Mouse (Mus musculus) heart, adult 8-10 months (tissue): ENCODE data around the gene Cyct. TPM values are rescaled to one million over a fixed set of nuclear protein-coding genes. Genes with fewer than 3 reads are reported as not detected.

Source experiments
- DNase-seq: peaks from one replicate; pipeline ENCODE4 v3.0.0; 2022; ENCODE audit warnings: low spot score
- total RNA-seq, 4 experiments: library from RNA; stranded (reverse); gene quantifications; 2 replicates each; pipeline ENCODE4 v1.2.4; 2022

The Cyct gene
- total RNA-seq: 1 to 10 TPM in 1 of 4 experiments, under 1 TPM in 3; 0.44 to 1.2 (median 0.56) TPM

DNA sequence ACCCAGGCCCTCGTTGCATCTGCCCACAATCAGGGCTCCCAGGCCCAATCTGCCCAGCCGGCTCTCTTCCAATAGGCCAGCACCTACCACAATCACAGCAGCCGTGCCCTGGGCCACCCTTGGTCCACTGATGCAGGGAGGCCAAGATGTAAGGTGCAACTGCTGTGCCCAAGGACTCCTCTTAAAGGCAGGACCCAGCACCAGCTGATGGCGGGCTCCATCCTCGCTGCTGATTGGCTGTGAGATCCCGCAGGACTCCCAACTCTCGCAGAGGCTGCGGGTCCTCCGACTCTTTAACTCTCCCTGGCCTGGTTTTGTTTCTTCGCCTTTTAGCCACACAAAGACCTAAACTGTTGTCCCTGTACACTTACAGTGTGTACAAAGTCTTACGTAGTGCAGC is at the start of gene Cyct:
TSS of gene Cyct (minus strand) at position 225 of the 400 bp plus-strand sequence.
- no peak for DNase-seq

DNA sequence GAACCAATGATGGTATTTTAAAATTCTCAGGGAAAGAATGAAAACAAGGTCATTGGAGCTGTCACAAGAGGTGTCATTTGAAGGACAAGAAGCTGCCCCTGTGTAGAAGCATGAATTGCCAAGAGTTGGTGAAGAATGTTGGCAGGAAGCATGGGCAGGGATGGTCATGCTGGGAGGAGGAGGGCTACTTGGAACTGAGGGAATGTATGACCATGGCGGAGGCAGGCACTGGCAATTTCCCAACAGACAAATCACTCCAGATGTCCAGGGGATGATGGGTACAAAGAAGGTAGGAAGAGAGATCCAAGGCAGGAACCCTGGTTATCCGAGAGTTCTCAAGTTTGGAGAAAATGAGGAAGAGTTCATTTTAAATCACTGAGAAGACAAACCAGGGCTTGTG is 49.7 kb upstream of the Cyct start:
- DNase-seq: no peak

DNA sequence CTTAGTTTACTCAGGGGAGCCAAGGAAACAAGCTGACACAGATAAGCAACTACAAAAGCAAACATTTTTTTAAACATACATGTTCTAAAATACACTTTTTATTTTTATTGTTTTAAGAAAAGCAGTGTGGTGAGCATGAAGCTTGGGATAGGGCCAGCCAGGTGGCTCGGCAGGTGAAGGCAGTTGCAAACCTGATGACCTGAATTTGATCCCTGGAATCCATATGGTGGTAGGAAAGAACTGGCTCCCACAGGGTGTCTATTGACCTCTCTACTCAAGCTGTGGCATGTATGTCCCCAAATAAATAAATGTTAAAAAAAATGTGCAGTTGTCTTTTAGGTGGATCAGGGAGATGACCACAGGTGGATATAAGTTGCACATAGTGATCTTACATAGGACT is 49.3 kb upstream of the Cyct start:
- no peak for DNase-seq

DNA sequence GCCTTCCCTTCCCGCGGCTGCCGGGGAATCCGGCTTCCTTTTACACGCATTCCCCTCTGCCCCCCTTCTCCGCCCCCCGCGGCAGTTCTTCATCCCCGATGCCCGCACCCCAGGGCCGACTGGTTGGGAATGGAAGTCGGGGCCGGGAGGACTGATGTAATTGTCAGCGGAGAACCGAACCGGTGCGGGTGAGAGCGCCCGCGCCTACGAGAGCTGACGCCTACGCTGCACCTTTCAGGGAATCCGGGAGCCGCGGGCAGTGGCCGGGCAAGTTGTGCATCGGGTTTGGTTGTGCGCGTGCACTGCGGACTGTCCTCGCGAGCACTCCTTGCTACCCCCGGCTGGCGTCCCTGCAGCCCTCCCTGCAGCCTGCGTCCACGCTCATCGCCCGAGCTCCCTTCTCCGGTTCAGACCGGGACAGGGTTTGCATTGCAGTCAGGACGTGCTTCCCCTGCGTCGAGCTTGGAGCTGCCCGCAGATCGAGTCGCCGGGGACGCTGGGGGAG is 46.7 kb upstream of the Cyct start:
- DNase-seq: peak; percentile 21

DNA sequence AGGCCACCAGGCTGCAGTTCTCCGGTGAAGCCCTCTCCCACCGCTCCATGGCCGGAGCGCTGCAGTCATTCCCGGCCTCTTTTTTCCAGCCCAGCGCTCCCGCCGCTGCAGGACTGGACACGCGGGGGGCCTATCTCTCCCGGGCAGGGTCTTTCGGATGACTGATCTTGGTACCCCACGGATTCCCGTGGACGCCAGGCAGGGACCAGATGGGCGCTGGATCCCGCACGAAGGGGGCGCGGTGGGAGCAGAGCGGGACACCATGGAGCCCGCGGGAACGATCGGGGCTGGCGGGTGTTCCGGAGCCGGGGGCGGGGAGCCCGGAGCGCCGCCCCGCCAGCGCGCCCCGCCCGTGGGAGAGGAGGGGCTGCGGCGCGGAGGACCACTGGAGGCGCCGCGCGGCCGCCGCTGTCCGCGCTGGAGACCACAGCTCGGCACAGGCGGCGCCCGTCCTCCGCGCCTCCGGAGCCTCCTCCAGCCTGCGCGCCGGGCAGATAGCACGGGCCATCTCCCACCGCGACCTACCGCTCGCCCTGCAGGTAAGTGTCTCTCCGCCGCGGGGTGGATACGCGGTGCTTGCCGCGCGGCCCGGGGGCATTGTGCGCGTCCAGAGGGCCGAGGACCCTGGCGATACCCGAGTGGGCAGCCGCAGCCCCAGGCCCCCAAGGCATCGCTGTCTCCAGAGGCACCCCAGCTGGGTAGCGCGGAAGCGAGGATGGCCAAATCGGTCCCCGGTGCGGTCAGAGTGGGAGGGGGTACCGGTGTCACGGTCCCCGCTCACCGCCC is 46.1 kb upstream of the Cyct start, which contains the start of gene Osbpl6:
TSS of gene Osbpl6 (plus strand) at position 358 of the 786 bp plus-strand sequence.
- DNase-seq: peak; percentile 20

DNA sequence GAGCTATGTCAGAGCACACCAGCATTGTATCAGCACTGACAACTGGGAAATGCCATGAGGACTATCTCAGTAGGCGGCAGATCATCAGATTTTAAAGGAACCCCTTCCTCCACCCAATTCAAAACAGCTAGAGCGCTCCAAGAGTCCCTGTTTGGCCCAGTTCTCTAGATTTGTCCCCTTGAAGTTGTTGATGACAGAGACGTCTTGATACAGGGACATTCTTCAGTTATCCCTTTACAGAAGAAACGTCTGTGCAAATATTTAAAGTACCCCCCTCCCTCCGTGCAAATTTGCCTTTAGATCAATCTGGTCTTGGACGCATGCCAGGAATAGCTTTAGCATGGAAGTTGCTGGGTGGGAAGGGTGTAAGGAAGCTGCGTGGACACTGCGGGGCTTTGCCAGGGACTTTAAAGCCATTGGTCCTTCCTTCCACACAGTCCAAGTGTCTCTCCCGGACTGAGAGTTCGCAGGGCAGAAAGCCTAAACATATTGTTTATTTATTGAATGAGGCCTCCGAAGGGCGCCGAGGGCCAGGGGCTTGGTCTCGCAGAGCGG is 45.4 kb upstream of the Cyct start:
- no peak for DNase-seq

DNA sequence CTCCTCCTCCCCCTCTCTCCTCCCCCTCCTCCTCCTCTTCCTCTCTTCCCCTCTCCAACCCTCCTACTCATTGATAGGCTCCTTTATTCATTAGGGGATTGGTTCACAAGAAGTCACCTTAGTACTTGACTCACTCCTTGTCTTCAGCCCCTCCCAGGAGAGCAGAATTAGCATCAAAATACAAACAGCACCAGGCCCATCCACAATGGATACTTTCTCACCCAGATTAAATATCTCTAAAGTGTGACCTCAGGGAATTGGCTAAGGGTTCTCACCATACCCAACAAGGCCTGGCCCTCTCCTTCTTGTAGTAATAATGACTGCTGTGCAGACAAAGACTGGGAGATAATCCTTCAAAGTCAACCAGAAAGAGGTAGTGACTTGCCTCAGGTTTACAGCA is 39.9 kb upstream of the Cyct start:
- DNase-seq: no peak

DNA sequence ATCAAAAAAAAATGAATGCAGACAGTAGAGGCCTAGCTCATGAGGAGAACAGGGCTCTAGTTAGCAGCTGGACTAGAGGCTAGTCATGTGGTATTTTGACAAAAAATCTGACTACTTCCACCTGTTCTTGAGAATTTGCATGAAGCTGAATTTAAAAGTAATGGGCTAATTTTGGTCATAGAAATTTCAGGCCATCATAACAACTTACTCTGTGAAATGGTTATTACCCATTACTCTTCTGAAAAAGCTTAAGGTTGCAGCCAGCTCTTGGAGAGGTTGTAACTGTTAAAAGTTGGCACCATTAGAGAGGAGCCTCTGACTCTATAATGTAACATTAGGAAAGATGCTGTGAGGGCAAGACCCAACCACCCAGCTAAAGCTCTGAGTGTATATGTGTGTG is 26.3 kb upstream of the Cyct start:
- DNase-seq: no peak

DNA sequence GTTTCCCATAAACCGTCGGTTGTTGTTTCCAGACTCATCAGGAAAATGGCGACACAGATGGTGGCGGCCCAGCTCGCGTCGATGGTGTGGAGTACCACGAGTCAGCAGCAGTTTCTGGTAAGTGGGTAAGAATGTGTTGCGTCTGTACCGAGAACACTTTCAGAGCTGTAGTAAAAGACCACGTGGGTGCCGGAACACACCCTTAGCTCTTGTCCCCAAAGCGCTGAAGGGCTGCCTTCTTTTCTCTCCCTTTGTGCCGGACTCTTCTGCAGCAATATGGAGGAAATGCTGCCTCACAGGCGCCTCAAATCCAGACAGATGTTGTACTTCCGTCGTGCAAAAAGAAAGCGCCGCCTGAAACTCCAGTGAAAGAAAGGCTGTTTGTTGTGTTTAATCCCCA is 18.4 kb upstream of the Cyct start:
- DNase-seq: no peak

DNA sequence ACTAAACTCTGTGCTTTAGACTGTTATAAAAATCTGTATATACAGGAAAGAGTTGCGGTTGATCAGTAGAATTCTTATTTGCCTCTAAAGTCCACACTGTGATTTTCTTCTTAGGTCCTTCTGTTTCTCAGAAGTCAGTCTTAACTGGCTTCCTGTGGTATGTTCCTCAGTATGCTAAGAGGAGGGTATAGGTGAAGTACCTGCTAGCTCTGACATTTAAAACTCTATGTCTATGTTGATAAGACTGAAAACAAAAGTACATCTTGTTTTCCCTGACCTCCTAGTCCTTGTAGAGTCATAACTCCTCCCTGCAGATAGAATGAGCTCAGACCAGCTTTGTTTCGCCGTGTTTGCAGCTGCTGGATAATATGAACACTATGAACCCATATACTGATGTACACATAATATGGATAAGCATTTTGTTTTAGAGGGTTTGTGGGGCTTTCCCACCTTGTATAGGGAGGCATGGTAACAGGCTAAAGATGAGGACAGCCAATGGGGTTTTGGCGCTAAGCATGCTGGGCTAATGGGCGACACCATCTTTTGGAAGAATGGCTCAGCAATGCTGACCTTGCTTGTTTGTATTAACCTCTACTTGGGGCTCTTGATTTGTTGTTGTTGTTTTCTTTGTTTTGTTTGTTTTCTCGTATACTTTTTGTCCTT is 14.4 kb upstream of the Cyct start:
- no peak for DNase-seq

DNA sequence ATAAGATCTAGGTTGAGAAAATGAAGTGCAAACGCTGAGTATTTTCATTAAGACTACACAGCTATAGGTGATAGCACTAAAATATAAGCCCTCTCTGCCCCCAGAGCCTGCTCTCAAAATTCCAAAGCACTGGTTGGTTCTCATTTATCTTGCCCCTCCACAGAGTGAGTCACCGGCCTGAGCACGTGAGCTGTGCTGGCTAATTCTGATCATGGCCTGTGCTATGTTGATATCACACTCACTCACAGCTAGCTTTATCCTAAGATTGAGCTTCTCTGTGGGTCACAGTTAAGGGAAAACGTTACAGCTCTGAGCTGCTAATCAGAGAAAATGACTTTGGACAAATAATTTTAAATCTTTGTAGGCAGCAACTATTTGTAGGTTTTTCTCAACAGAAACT is 12.0 kb upstream of the Cyct start:
- DNase-seq: peak; percentile 19

DNA sequence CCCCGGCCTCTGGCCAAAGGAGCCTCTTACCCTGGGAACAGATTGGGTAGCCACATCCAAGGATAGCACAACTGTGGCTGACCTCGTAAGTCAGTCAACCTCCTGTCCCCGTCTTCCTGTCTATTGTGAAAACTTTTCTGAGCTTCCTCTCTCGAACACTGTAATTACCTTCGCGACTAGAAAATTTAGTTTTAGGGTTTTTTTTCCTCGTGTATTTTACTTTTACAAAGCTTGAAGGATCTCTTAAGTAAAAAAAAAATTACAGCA is 10.3 kb upstream of the Cyct start:
- DNase-seq: no peak

DNA sequence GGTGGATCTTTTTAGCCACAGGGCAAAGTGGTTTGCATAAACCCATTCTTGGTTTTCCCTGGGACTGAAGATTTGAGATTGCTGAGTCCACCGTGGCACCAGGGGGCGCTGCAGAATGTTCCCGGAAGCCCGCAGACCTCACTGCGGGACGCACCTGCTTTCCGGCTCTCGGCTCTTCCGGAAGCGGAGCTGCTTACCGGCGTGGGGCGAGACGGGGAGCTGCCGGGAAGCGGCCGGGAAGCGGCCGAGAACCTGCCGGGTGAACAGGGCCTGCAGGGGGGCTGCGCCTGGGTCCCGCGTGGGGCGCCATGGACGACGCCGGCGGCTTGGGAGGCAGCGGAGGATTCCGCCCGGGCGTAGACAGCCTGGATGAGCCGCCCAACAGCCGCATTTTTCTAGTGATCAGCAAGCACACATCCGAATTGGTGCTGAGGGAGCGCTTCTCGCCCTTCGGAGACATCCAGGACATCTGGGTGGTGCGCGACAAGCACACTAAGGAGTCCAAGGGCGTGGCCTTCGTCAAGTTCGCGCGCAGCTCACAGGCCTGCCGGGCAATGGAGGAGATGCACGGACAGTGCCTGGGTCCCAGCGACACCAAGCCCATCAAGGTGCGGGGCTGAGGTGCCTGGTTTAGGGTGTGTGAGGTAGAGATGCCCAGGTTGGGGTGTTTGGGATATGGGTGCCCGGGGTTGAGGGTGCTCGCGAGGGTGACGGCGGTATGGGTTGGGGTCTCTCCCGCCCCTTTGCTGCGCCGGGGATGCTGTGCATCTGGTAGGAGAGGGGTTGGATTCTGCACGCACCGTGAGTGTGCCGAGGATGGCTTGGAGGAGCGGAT is 9.8 kb upstream of the Cyct start, which contains the start of gene Rbm45:
TSS of gene Rbm45 (plus strand) at position 164 of the 835 bp plus-strand sequence.
- peak; percentile 81 for DNase-seq

DNA sequence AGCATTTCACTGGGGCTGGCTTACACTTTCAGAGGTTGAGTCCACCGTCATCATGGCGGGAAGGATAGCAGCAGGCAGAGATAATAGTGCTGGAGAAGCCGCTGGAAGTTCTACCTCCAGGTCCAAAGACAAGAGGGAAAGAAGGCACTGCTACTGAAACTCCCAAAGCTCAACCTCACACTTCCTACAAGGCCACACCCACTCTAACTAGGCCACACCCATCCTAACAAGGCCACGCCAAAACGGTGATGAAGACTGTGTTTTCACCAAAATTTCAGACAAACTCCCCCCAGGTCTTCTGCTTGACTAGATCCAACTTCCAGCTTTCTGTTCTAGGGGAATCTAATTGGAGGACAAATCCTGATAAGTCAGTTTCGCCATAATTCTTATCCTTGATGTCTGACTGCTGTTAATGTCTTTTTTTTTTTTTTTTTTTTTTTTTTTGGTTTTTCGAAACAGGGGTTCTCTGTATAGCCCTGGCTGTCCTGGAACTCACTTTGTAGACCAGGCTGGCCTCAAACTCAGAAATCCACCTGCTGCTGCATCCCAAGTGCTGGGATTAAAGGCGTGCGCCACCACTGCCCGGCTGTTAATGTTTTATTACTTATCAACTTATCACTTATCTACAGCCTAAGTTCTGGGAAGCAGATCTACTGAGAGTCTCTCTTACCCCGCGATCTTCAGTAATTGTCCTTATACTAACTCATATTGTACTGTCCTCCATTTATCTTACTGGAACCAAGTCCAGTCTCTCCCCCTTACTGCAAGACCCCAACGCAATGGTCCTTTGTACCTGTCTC is 8.8 kb upstream of the Cyct start:
- DNase-seq: no peak

DNA sequence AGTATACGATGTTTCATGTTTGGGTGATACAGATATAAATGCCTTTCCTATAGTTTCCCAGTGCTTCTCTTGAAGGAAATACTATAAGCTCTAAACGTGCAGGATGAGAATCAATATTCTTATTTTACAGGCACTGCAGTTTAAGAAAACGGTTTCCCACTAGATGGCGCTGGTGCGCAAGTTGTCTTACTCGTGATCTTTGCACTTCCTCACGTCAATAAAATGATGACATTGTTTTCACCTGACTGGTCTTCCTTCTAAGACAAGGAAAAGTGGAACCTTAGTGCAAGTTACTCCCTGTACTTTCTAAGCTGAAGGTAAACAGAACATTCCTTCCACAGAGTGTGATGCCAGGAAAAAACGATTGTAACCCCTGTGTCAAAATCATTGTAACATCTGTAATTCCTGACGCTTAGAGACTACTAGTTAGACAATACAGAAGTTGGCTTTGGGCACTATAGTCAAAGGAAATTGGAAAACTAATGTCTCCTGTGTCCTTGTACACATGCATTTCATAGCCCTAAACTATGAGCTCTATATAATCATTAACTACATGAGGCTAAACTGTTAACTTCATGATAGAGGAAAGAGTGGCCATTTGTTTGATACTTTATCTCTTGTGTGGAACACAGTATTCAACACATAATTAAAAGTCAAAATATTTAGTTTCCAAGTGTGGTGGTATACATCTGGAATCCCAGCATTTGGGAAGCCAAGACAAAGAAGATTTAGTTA is 7.1 kb upstream of the Cyct start:
- peak; percentile 74 for DNase-seq

DNA sequence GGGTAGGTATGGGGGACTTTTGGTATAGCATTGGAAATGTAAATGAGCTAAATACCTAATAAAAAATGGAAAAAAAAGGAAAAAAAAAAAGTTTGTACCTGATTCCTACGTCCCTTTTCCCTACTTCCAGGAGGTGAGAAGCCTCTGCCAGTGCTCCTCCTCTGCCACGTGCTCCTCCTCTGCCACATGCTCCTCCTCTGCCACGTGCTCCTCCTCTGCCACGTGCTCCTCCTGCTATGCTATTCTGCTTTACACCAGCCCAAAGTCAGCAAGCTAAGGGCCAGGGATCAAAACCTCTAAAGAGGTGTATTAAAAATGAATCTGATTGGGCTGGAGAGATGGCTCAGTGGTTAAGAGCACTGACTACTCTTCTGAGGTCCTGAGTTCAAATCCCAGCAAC is 5.6 kb upstream of the Cyct start:
- no peak for DNase-seq

DNA sequence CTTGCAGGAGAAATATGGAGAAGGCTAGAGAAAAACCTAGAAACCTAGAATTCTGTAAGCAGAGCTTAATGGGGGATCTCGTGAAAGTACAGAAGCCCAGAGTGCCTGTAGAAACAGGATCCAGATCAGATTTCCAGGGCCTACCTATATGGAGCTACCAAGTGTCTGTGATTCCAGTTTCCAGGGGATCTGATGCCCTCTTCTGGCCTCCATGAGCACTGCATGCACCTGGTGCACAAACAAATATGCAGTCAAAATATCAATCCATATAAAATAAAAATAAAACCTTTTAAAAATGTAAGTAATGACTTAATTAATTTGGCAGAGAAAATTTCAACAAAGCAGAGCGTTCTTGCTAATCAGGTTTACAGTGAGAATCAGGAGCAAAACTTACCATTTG is 1.9 kb upstream of the Cyct start:
- no peak for DNase-seq

DNA sequence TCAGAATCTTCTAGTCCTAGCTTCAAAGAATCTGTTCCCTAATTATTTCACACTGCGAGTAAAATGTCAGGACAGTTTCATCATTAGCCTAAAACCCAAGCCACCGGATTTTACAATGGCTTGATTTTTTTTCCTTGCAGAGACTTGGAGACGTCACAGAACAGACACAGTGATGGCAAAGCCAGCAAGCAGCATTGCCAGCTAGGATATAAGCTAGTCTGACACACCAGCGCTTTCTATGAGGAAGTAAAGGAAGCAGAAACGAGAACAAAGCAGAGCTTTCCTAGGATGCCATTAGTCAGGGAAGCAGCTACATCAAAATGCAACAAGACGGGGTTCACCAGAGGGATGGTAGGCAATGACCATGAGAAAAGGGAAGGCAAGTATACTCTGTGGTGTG is 12.4 kb downstream of the Cyct start:
- DNase-seq: no peak

DNA sequence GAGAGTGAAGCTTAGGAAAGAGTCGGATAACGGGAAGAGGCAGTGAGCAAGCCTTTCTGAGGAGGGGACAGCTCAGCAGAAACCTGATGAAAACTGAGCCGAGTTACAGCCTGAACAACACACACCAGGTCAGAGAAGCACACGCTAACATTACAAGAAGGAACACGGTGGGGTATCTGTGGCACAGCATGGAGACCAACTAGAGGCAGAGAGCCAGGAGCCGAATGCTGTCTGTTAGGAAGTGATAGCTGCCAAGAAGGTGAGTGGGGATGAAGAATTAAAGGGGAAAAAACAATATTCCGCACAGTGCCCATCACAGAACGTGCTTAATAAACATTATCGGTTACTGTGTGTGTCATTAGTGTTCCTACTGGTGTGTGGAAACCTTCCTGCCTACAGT is 18.1 kb downstream of the Cyct start:
- no peak for DNase-seq
